Mouse (Mus musculus) splenic B cell, adult 2 months (primary cell): ENCODE data around the gene Pigg.

Source experiments
- DNase-seq: peaks from one replicate; pipeline ENCODE4 v3.0.0-alpha.2; 2011; ENCODE audit warnings: low read depth, low spot score
- H3K27me3 ChIP-seq: 2 replicates; pipeline ENCODE4 v1.6.1; 2012; ENCODE audit warnings: mild to moderate bottlenecking, low read length, moderate library complexity, mixed read lengths; ENCODE audit not compliant: control insufficient read depth, poor library complexity, insufficient read depth, severe bottlenecking
- H3K36me3 ChIP-seq: 2 replicates; pipeline ENCODE4 v1.6.1; 2012; ENCODE audit warnings: mild to moderate bottlenecking, low read length, moderate library complexity, mixed read lengths; ENCODE audit not compliant: control insufficient read depth, poor library complexity, insufficient read depth, severe bottlenecking

Gene Pigg

GRCm38 (mm10) chr5:108338049-108338448 lies 25.6 kb downstream of the Pigg start:
- Histone ChIP-seq H3K27me3 (no peaks in the 10 kb centered on the region), H3K36me3 (peaks cover 8% of the 10 kb centered on the region; the same call in 1 of the 2 replicates)
- DNase-seq: no peak

GRCm38 (mm10) chr5:108343680-108344170 lies 31.3 kb downstream of the Pigg start:
- no peak for DNase-seq
- Histone ChIP-seq H3K27me3 (no peaks in the 10 kb centered on the region), H3K36me3 (peaks cover 5% of the 10 kb centered on the region)

GRCm38 (mm10) chr5:108345313-108346071 lies 33.1 kb downstream of the Pigg start:
- Histone ChIP-seq H3K36me3 (peaks cover 6% of the 10 kb centered on the region), H3K27me3 (no peaks in the 10 kb centered on the region)
- DNase-seq: no peak

DNA sequence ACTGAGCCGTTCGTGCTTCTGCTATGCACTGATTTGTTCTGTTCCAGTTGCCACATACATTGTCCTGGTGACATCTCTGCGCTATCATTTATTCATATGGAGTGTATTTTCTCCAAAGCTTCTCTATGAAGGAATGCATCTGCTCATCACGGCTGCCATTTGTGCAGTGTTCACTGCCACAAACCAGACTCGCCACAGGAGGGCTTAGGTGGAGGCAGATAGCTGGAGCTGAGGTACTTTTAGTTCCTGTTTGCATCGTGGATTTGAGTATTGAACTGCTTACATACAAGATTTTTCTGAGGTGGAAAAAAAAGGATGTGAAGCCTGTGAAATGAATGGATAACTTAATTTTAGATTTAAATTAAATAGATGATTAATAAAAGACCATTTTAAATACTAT lies 35.4 kb downstream of the Pigg start:
- Histone ChIP-seq H3K27me3 (no peaks in the 10 kb centered on the region), H3K36me3 (peaks cover 3% of the 10 kb centered on the region)
- no peak for DNase-seq

GRCm38 (mm10) chr5:108349511-108350148 lies 37.2 kb downstream of the Pigg start:
- DNase-seq: no peak
- Histone ChIP-seq H3K36me3 (peaks cover 3% of the 10 kb centered on the region), H3K27me3 (no peaks in the 10 kb centered on the region)

- no peaks in the 10 kb centered on the region for H3K27me3 ChIP-seq
- DNase-seq: no peak
Observed at GRCm38 (mm10) chr5:108354056-108354455, 41.6 kb downstream of the Pigg start.

DNA sequence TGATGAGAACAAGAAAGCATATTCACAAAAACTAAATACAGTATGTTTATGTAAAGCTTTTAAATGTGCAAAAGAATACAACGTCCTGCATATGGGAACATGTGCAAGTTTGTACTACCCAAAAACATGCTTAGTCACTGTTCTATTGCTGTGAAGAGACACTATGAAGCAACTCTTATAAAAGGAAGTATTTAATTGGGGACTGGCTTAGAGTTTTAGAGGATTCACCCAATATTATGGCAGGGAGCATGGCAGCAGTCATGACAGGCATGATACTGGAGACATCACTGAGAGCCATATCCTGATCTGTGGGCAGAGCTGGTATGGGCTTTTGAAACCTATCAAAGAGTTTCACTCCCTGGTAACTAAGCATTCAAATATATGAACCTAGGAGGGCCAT lies 45.5 kb downstream of the Pigg start:
- DNase-seq: no peak
- no peaks in the 10 kb centered on the region for H3K36me3 ChIP-seq
- no peaks in the 10 kb centered on the region for H3K27me3 ChIP-seq

More at GRCm38 (mm10) chr5:108354056-108354455, 41.6 kb downstream of the Pigg start:
- no peaks in the 10 kb centered on the region for H3K36me3 ChIP-seq

- no peak for DNase-seq
- Histone ChIP-seq H3K27me3 (no peaks in the 10 kb centered on the region), H3K36me3 (no peaks in the 10 kb centered on the region)
Observed at GRCm38 (mm10) chr5:108359491-108359890, 47.1 kb downstream of the Pigg start.

GRCm38 (mm10) chr5:108360211-108360610 lies 47.8 kb downstream of the Pigg start:
- DNase-seq: no peak
- Histone ChIP-seq H3K36me3 (no peaks in the 10 kb centered on the region), H3K27me3 (no peaks in the 10 kb centered on the region)

GRCm38 (mm10) chr5:108362330-108362729 lies 49.9 kb downstream of the Pigg start:
- H3K36me3 ChIP-seq: no peaks in the 10 kb centered on the region
- DNase-seq: no peak
- H3K27me3 ChIP-seq: no peaks in the 10 kb centered on the region

- no peaks in the 10 kb centered on the region for H3K36me3 ChIP-seq
- no peaks in the 10 kb centered on the region for H3K27me3 ChIP-seq
- no peak for DNase-seq
Observed at GRCm38 (mm10) chr5:108366328-108366983, 54.0 kb downstream of the Pigg start.

DNA sequence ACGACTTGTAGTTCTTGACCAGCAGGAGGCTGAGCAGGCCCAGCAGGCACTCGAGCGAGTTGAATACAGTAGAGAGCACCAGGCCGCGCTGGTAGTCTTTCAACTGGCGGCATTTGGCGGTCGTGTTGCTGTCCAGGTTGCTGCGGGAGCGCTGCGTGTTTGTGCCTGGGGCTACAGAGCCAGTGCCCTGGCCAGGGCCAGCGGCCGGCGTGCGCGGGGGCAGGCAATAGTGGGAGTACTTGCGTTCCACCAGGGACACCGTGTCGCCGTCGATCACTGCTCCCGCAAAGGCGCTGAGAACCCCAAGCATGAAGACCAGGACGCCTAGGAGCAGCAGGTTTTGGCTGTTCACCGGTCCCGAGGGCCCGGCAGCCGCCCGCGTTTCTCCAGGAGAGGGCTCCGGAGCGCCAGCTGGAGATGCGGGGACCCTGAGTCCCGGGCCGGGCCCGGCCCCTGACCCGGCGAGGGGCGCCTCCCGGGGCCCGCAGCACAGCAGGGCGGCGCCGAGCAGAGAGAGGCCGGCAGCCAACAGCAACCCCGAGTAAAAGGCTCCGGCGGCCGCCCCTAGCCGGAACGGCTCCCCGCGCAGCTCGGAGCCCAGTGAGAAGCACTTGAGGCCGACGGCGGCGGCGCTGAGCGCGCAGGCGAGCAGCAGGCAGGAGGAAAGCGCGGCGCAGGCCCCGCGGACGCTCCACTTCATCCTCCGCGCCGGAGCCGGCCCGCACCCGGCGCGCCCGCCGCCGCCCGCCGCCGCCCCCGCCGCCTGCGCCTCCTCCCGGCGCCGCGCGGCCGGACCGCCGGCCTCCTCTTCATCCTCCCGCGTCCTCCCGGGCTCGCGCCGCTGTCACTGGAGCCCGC lies 54.8 kb downstream of the Pigg start:
- Histone ChIP-seq H3K27me3 (no peaks in the 10 kb centered on the region), H3K36me3 (no peaks in the 10 kb centered on the region)
- no peak for DNase-seq

DNA sequence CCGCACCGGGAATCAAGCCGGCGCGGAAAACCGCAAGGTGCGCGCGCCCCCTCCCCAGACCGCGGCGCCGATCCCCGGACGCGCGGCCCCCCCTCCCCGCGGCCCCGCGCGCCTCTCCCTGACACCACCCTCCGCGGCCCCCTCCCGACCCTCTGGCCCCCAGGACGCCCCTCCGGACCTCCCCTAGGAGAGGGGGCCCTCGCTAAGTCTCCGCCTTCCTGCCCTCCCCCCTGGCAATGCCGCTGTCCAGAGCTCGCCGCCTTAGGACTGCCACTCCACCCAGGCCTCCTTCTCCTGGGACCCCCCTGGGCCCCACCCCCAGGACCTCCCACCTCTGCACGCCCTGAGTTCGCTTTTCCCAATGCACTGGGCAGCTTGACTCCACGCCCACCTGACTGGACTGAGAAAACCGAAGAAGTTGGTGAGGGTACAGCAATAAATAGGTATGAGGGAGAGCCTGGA lies 55.5 kb downstream of the Pigg start, which contains the start of gene Gm42517:
Gene Gm42517 (minus strand): TSS at position 52 of the 462 bp plus-strand sequence.
- H3K27me3 ChIP-seq: no peaks in the 10 kb centered on the region
- DNase-seq: no peak
- H3K36me3 ChIP-seq: no peaks in the 10 kb centered on the region

GRCm38 (mm10) chr5:108368446-108368845 lies 56.0 kb downstream of the Pigg start:
- H3K27me3 ChIP-seq: no peaks in the 10 kb centered on the region
- no peaks in the 10 kb centered on the region for H3K36me3 ChIP-seq
- DNase-seq: no peak
